Mouse (Mus musculus) intestine, postnatal 0 days (tissue): ENCODE data around the gene Cfap157. TPM values are rescaled to one million over a fixed set of nuclear protein-coding genes. Genes with fewer than 3 reads are reported as not detected.

Experiments used
- ATAC-seq: fragments of 200-750 bp; cut with Nextera tagmentation; 2 replicates; pipeline ENCODE4 v1.8.0; 2017; ENCODE audit warnings: mild to moderate bottlenecking, moderate TSS enrichment, moderate library complexity
- H3K27ac ChIP-seq: fragments of 300-500 bp; sonication (generic); 2 replicates; pipeline ENCODE4 v1.5.1; 2014; ENCODE audit warnings: mild to moderate bottlenecking, low read depth, low read length, moderate library complexity
- H3K27me3 ChIP-seq: fragments of 300-500 bp; sonication (generic); replicated peaks from 2 replicates; pipeline ENCODE4 v1.6.1; 2014; ENCODE audit warnings: low read length, mixed read lengths; ENCODE audit not compliant: control insufficient read depth, insufficient read depth
- H3K36me3 ChIP-seq: fragments of 300-500 bp; sonication (generic); 2 replicates; pipeline ENCODE4 v1.6.1; 2014; ENCODE audit warnings: mild to moderate bottlenecking, moderate library complexity; ENCODE audit not compliant: control insufficient read depth, insufficient read depth
- H3K4me1 ChIP-seq: fragments of 300-500 bp; sonication (generic); replicated peaks from 2 replicates; pipeline ENCODE4 v1.6.1; 2014; ENCODE audit warnings: antibody characterized with exemption, low read length, mixed read lengths; ENCODE audit not compliant: control insufficient read depth, insufficient read depth
- H3K4me2 ChIP-seq: fragments of 300-500 bp; sonication (generic); replicated peaks from 2 replicates; pipeline ENCODE4 v1.6.1; 2014; ENCODE audit warnings: low read depth, mild to moderate bottlenecking, moderate library complexity
- H3K4me3 ChIP-seq: fragments of 300-500 bp; sonication (generic); 2 replicates; pipeline ENCODE4 v1.5.1; 2014; ENCODE audit warnings: low read depth, low read length
- H3K9ac ChIP-seq: fragments of 300-500 bp; sonication (generic); 2 replicates; pipeline ENCODE4 v1.6.1; 2014; ENCODE audit warnings: mild to moderate bottlenecking, low read depth, low read length
- H3K9me3 ChIP-seq: fragments of 300-500 bp; sonication (generic); 2 replicates; pipeline ENCODE4 v1.6.1; 2016; ENCODE audit warnings: mixed run types; ENCODE audit not compliant: control insufficient read depth
- CTCF ChIP-seq: sonication (generic); IDR thresholded peaks from 2 replicates; pipeline ENCODE4 v1.5.1; 2016; ENCODE audit warnings: low read depth, mild to moderate bottlenecking, control low read depth, antibody characterized with exemption, moderate library complexity
- WGBS: fragments of 180-500 bp; shearing (Covaris S2); extraction: QIAGEN DNeasy Blood & Tissue Kit; methylation state at CpG from one replicate; pipeline ENCODE4 v1.1.7; 2014; 5-methylcytosine and 5-hydroxymethylcytosine counted together
- polyA plus RNA-seq: library from polyadenylated mRNA; unstranded; fragments of >200 nt; fragmentation: Nextera tagmentation; extraction: Ambion mirVana; gene quantifications from 2 replicates; pipeline ENCODE4 v1.2.1, GENCODE M21; 2015

Cfap157 gene
- polyA plus RNA-seq, 1 experiment from 2014 or later = 0.76 TPM

GRCm38 (mm10) chr2:32739311-32739710 is 44.9 kb downstream of the Cfap157 start:
- Histone ChIP-seq H3K36me3 (no peaks in the 10 kb centered on the region), H3K9me3 (no peaks in the 10 kb centered on the region), H3K4me3 (no peak overlapping the region), H3K4me1 (no peaks in the 10 kb centered on the region), H3K9ac (no peak overlapping the region), H3K4me2 (no peak overlapping the region), H3K27ac (no peak overlapping the region), H3K27me3 (peaks cover 23% of the 10 kb centered on the region)
- no peak for ATAC-seq
- 63% methylated on average over 4 of the region's 4 CpGs for whole genome bisulfite sequencing
- no peak for TF ChIP-seq CTCF

- 62% methylated on average over 6 of the region's 6 CpGs for WGBS
- Histone ChIP-seq H3K4me1 (no peaks in the 10 kb centered on the region), H3K36me3 (no peaks in the 10 kb centered on the region), H3K4me3 (no peak overlapping the region), H3K27ac (no peak overlapping the region), H3K27me3 (peaks cover 16% of the 10 kb centered on the region), H3K9me3 (no peaks in the 10 kb centered on the region), H3K9ac (no peak overlapping the region), H3K4me2 (no peak overlapping the region)
- no peak for ATAC-seq
- 0 out of 2 replicates have a peak, but pooled peaks have one; percentile 13 for TF ChIP-seq CTCF
These were observed 47.2 kb downstream of the Cfap157 start for GRCm38 (mm10) chr2:32737008-32737407.

- WGBS = 41% methylated on average over 3 of the region's 3 CpGs
- H3K9me3 ChIP-seq = no peaks in the 10 kb centered on the region
- peaks cover 10% of the 10 kb centered on the region for H3K27me3 ChIP-seq
- H3K4me2 ChIP-seq = no peak overlapping the region
- TF ChIP-seq CTCF = no peak
- H3K4me3 ChIP-seq = no peak overlapping the region
- H3K27ac ChIP-seq = no peak overlapping the region
- H3K9ac ChIP-seq = no peak overlapping the region; the same call in 1 of the 2 replicates
- H3K36me3 ChIP-seq = no peaks in the 10 kb centered on the region
- H3K4me1 ChIP-seq = no peaks in the 10 kb centered on the region
- peak; percentile 49; the same call in 1 of the 2 replicates for ATAC-seq
These were observed 47.9 kb downstream of the Cfap157 start for GRCm38 (mm10) chr2:32736306-32736829.

GRCm38 (mm10) chr2:32734933-32735332 is 49.3 kb downstream of the Cfap157 start:
- Histone ChIP-seq H3K4me2 (no peak overlapping the region), H3K27ac (no peak overlapping the region), H3K4me3 (no peak overlapping the region), H3K36me3 (no peaks in the 10 kb centered on the region), H3K9ac (no peak overlapping the region), H3K4me1 (no peaks in the 10 kb centered on the region), H3K27me3 (peaks cover 5% of the 10 kb centered on the region; the same call in 1 of the 2 replicates), H3K9me3 (no peaks in the 10 kb centered on the region)
- TF ChIP-seq CTCF = no peak
- 65% methylated on average over 4 of the region's 4 CpGs for WGBS
- ATAC-seq = no peak

GRCm38 (mm10) chr2:32734480-32734879 is 49.7 kb downstream of the Cfap157 start:
- Histone ChIP-seq H3K9me3 (no peaks in the 10 kb centered on the region), H3K4me3 (no peak overlapping the region), H3K9ac (no peak overlapping the region), H3K36me3 (no peaks in the 10 kb centered on the region), H3K4me2 (no peak overlapping the region), H3K4me1 (no peaks in the 10 kb centered on the region), H3K27ac (no peak overlapping the region), H3K27me3 (0 out of 2 replicates have a peak, but pooled peaks cover under 1% of the 10 kb centered on the region)
- no peak for TF ChIP-seq CTCF
- 41% methylated on average over 4 of the region's 4 CpGs for WGBS
- ATAC-seq = no peak

- Histone ChIP-seq H3K4me2 (no peak overlapping the region), H3K36me3 (no peaks in the 10 kb centered on the region), H3K27me3 (no peaks in the 10 kb centered on the region), H3K9me3 (no peaks in the 10 kb centered on the region), H3K27ac (no peak overlapping the region), H3K9ac (no peak overlapping the region), H3K4me3 (no peak overlapping the region), H3K4me1 (no peaks in the 10 kb centered on the region)
- no peak for ATAC-seq
- TF ChIP-seq CTCF = no peak
- 71% methylated on average over 6 of the region's 6 CpGs for WGBS
These were observed 51.5 kb downstream of the Cfap157 start for GRCm38 (mm10) chr2:32732695-32733094.
